Mouse (Mus musculus): ENCODE data around the gene Scn10a. TPM values are rescaled to one million over a fixed set of nuclear protein-coding genes. Genes with fewer than 3 reads are reported as not detected.

The Scn10a gene
- total and polyA plus RNA-seq, 3 experiments = 0.27 to 2.9 TPM; not detected in 1

GRCm38 (mm10) chr9:119588763-119589449 lies 130.2 kb downstream of the Scn10a start:
- Histone ChIP-seq H3K4me3 (ENCODE audit: control insufficient read depth in 1 of 2, insufficient read depth in 1 of 2, low read depth in 2 of 2, low read length in 2 of 2) (no peak overlapping the region), H3K27me3 (ENCODE audit: control insufficient read depth in 1 of 2, insufficient read depth in 2 of 2, low read length in 2 of 2) (peaks cover 0 to 1% of the 10 kb centered on the region in 2 experiments; a peak in 1 of 4 replicates), H3K9me3 (replicated peaks; ENCODE audit: insufficient read depth, low read length) (no peaks in the 10 kb centered on the region), H3K79me2 (ENCODE audit: control insufficient read depth, insufficient read depth, low read length, poor library complexity) (no peaks in the 10 kb centered on the region), H3K9ac (ENCODE audit: control insufficient read depth, low read depth, low read length, poor library complexity, severe bottlenecking) (no peak overlapping the region), H3K4me1 (ENCODE audit: control insufficient read depth in 1 of 2, insufficient read depth in 2 of 2, low read length in 2 of 2) (no peaks in the 10 kb centered on the region), H3K36me3 (ENCODE audit: control insufficient read depth in 1 of 2, insufficient read depth in 2 of 2, low read length in 2 of 2) (no peaks in the 10 kb centered on the region), H3K27ac (ENCODE audit: control insufficient read depth, low read depth, low read length) (no peak overlapping the region)
- no peak for DNase-seq (ENCODE audit: low read depth, low spot score)
- TF ChIP-seq GATA1 (IDR thresholded peaks at IDR 0.05; ENCODE audit: low read depth, low read length) (no peak), MYC (IDR thresholded peaks at IDR 0.05; ENCODE audit: low read depth, low read length) (no peak), MAFK (IDR thresholded peaks at IDR 0.05; ENCODE audit: borderline replicate concordance, low read depth, low read length) (no peak), ELF1 (IDR thresholded peaks at IDR 0.05; ENCODE audit: low read depth, low read length) (no peak)

- no peaks in the 10 kb centered on the region for H3K27me3 ChIP-seq (ENCODE audit: control insufficient read depth in 1 of 2, insufficient read depth in 2 of 2, low read length in 2 of 2)
These were observed 138.5 kb downstream of the Scn10a start for GRCm38 (mm10) chr9:119580668-119581067.

DNA sequence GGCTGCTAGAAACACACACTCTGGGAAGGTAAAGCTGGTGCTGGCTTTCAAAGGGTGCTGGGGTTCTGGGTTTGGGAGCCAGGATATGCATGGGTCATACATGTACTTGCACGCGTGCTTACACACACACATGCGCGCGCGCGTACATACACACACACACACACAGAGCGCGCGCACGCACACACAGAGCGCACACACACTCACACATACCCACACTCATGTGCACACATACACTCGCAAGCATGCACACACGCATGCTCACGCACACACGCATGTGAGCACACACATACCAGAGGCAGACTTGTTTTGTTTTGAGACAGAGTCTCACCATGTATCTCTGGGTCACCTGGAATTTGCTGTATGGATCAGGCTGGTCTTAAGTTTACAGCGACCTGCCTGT lies 138.9 kb downstream of the Scn10a start:
- no peak overlapping the region for H3K4me3 ChIP-seq (ENCODE audit: control insufficient read depth in 1 of 2, insufficient read depth in 1 of 2, low read depth in 2 of 2, low read length in 2 of 2)
- no peaks in the 10 kb centered on the region for H3K36me3 ChIP-seq (ENCODE audit: control insufficient read depth in 1 of 2, insufficient read depth in 2 of 2, low read length in 2 of 2)
- H3K79me2 ChIP-seq (ENCODE audit: control insufficient read depth, insufficient read depth, low read length, poor library complexity) = no peaks in the 10 kb centered on the region
- no peak for TF ChIP-seq BHLHE40 (IDR thresholded peaks at IDR 0.05; ENCODE audit: borderline replicate concordance, low read depth, low read length)
- no peak for TF ChIP-seq SMC3 (IDR thresholded peaks at IDR 0.05; ENCODE audit: low read depth, low read length)
- no peaks in the 10 kb centered on the region for H3K27me3 ChIP-seq (ENCODE audit: control insufficient read depth in 1 of 2, insufficient read depth in 2 of 2, low read length in 2 of 2)
- no peak overlapping the region for H3K27ac ChIP-seq (ENCODE audit: control insufficient read depth, low read depth, low read length)
- DNase-seq (ENCODE audit: low read depth, low spot score) = no peak
- H3K4me1 ChIP-seq (ENCODE audit: control insufficient read depth in 1 of 2, insufficient read depth in 2 of 2, low read length in 2 of 2) = no peaks in the 10 kb centered on the region
- no peak overlapping the region for H3K9ac ChIP-seq (ENCODE audit: control insufficient read depth, low read depth, low read length, poor library complexity, severe bottlenecking)
- no peaks in the 10 kb centered on the region for H3K9me3 ChIP-seq (replicated peaks; ENCODE audit: insufficient read depth, low read length)

More at GRCm38 (mm10) chr9:119580668-119581067, 138.5 kb downstream of the Scn10a start:
- no peak for TF ChIP-seq MXI1 (IDR thresholded peaks at IDR 0.05; ENCODE audit: low read depth, low read length)
- no peak for TF ChIP-seq KAT2A (conservative IDR thresholded peaks at IDR 0.05; ENCODE audit: low read depth, low read length)
- no peak for TF ChIP-seq ETS1 (IDR thresholded peaks at IDR 0.05; ENCODE audit: low read depth, low read length)
- no peak for TF ChIP-seq E2F4 (IDR thresholded peaks at IDR 0.05; ENCODE audit: borderline replicate concordance, low read depth, low read length)
- no peak for TF ChIP-seq SIN3A (IDR thresholded peaks at IDR 0.05; ENCODE audit: low read length)
- TF ChIP-seq CTCF (IDR thresholded peaks at IDR 0.05 in 2 of 3, conservative IDR thresholded peaks at IDR 0.05 in 1 of 3; ENCODE audit: control insufficient read depth in 1 of 3, insufficient read depth in 1 of 3, low read depth in 2 of 3, low read length in 3 of 3, poor library complexity in 1 of 3, severe bottlenecking in 1 of 3) = peak; percentile 71 to 92 (median 91)
- no peak for TF ChIP-seq ELF1 (IDR thresholded peaks at IDR 0.05; ENCODE audit: low read depth, low read length)
- TF ChIP-seq CHD2 (IDR thresholded peaks at IDR 0.05; ENCODE audit: low read length) = no peak
- no peak for TF ChIP-seq MYC (IDR thresholded peaks at IDR 0.05; ENCODE audit: low read depth, low read length)
- no peak for TF ChIP-seq ZKSCAN1 (IDR thresholded peaks at IDR 0.05; ENCODE audit: low read depth, low read length)
- no peak for TF ChIP-seq TBP (IDR thresholded peaks at IDR 0.05; ENCODE audit: low read depth, low read length)
- no peak for TF ChIP-seq POLR2AphosphoS2 (IDR thresholded peaks at IDR 0.05; ENCODE audit: low read length)
- peak; percentile 65 for TF ChIP-seq RAD21 (IDR thresholded peaks at IDR 0.05; ENCODE audit: low read depth, low read length)
- no peak for TF ChIP-seq UBTF (IDR thresholded peaks at IDR 0.05; ENCODE audit: borderline replicate concordance, insufficient read depth, low read depth, low read length)
- TF ChIP-seq TAL1 (IDR thresholded peaks at IDR 0.05; ENCODE audit: low read length) = no peak
- TF ChIP-seq GATA1 (IDR thresholded peaks at IDR 0.05; ENCODE audit: low read depth, low read length) = no peak
- TF ChIP-seq SMC3 (IDR thresholded peaks at IDR 0.05; ENCODE audit: low read depth, low read length) = peak; percentile 62
- no peak for TF ChIP-seq NRF1 (IDR thresholded peaks at IDR 0.05; ENCODE audit: insufficient read depth, low read depth, low read length, poor library complexity, severe bottlenecking)
- 0 out of 2 replicates have a peak, but pooled peaks have one; percentile 21 for TF ChIP-seq ZC3H11A (IDR thresholded peaks at IDR 0.05; ENCODE audit: low read depth, low read length)
- no peak for TF ChIP-seq POLR2A (IDR thresholded peaks at IDR 0.05; ENCODE audit: control insufficient read depth in 1 of 2, insufficient read depth in 1 of 2, low read depth in 1 of 2, low read length in 2 of 2, poor library complexity in 1 of 2)
- peak; percentile 51 for DNase-seq (ENCODE audit: low read depth, low spot score)
- no peaks in the 10 kb centered on the region for H3K36me3 ChIP-seq (ENCODE audit: control insufficient read depth in 1 of 2, insufficient read depth in 2 of 2, low read length in 2 of 2)
- H3K4me3 ChIP-seq (ENCODE audit: control insufficient read depth in 1 of 2, insufficient read depth in 1 of 2, low read depth in 2 of 2, low read length in 2 of 2) = no peak overlapping the region
- no peaks in the 10 kb centered on the region for H3K4me1 ChIP-seq (ENCODE audit: control insufficient read depth in 1 of 2, insufficient read depth in 2 of 2, low read length in 2 of 2)
- H3K79me2 ChIP-seq (ENCODE audit: control insufficient read depth, insufficient read depth, low read length, poor library complexity) = no peaks in the 10 kb centered on the region
- no peak overlapping the region for H3K27ac ChIP-seq (ENCODE audit: control insufficient read depth, low read depth, low read length)
- no peaks in the 10 kb centered on the region for H3K9me3 ChIP-seq (replicated peaks; ENCODE audit: insufficient read depth, low read length)
- H3K9ac ChIP-seq (ENCODE audit: control insufficient read depth, low read depth, low read length, poor library complexity, severe bottlenecking) = no peak overlapping the region
